Mouse (Mus musculus) heart, embryonic 13.5 days (tissue): ENCODE results near the gene Fryl. TPM values are rescaled to one million over a fixed set of nuclear protein-coding genes. Genes with fewer than 3 reads are reported as not detected.
A peak's percentile ranks its signal among the peaks of the same experiment; 100 is the strongest.

Experiments used
- ATAC-seq: fragments of 200-750 bp; cut with Nextera tagmentation; 2 replicates; pipeline ENCODE4 v1.8.0; 2017; ENCODE audit warnings: moderate TSS enrichment; ENCODE audit not compliant: insufficient number of reproducible peaks, low FRiP score, low TSS enrichment; ENCODE audit errors: extremely low read depth
- H3K27ac ChIP-seq: fragments of 300-500 bp; sonication (generic); replicated peaks from 2 replicates; pipeline ENCODE4 v1.5.1; 2015; ENCODE audit warnings: moderate library complexity, mild to moderate bottlenecking, inconsistent platforms
- H3K27me3 ChIP-seq: fragments of 300-500 bp; sonication (generic); replicated peaks from 2 replicates; pipeline ENCODE4 v1.6.1; 2015; ENCODE audit warnings: mild to moderate bottlenecking, inconsistent platforms
- H3K36me3 ChIP-seq: fragments of 300-500 bp; sonication (generic); 2 replicates; pipeline ENCODE4 v1.6.1; 2015; ENCODE audit warnings: mild to moderate bottlenecking, inconsistent platforms
- H3K4me1 ChIP-seq: fragments of 300-500 bp; sonication (generic); 2 replicates; pipeline ENCODE4 v1.6.1; 2015; ENCODE audit warnings: inconsistent platforms
- H3K4me2 ChIP-seq: fragments of 300-500 bp; sonication (generic); 2 replicates; pipeline ENCODE4 v1.6.1; 2015; ENCODE audit warnings: inconsistent platforms, mild to moderate bottlenecking, moderate library complexity
- H3K4me3 ChIP-seq: fragments of 300-500 bp; sonication (generic); 2 replicates; pipeline ENCODE4 v1.5.1; 2015; ENCODE audit warnings: moderate library complexity, mild to moderate bottlenecking, inconsistent platforms
- H3K9ac ChIP-seq: fragments of 300-500 bp; sonication (generic); 2 replicates; pipeline ENCODE4 v1.6.1; 2015; ENCODE audit warnings: inconsistent platforms, mild to moderate bottlenecking, moderate library complexity
- H3K9me3 ChIP-seq: fragments of 300-500 bp; sonication (generic); 2 replicates; pipeline ENCODE4 v1.6.1; 2016; ENCODE audit warnings: inconsistent platforms
- WGBS: fragments of 180-500 bp; shearing (Covaris S2); methylation state at CpG from one replicate; pipeline ENCODE4 v1.1.7; 2015; ENCODE audit warnings: mixed read lengths; 5-methylcytosine and 5-hydroxymethylcytosine counted together
- polyA plus RNA-seq: library from polyadenylated mRNA; unstranded; fragments of >200 nt; fragmentation: Nextera tagmentation; extraction: Ambion mirVana; gene quantifications from 2 replicates; pipeline ENCODE4 v1.2.1, GENCODE M21; 2015

Fryl gene
- polyA plus RNA-seq, 1 experiment from 2014 or later, result 27.3 TPM

- no peak for ATAC-seq
- no peak overlapping the region for H3K9ac ChIP-seq
- H3K9me3 ChIP-seq, result no peaks in the 10 kb centered on the region
- H3K4me2 ChIP-seq, result no peak overlapping the region
- H3K27ac ChIP-seq, result peak overlapping the region; percentile 91
- 64% methylated on average over 3 of the region's 3 CpGs for WGBS
- H3K4me1 ChIP-seq, result peaks cover 69% of the 10 kb centered on the region
- no peak overlapping the region for H3K4me3 ChIP-seq
- H3K36me3 ChIP-seq, result peaks cover 12% of the 10 kb centered on the region
- H3K27me3 ChIP-seq, result no peaks in the 10 kb centered on the region
These were observed 51.4 kb downstream of the Fryl start for GRCm38 (mm10) chr5:73205050-73205449.

- no peak for ATAC-seq
- Histone ChIP-seq H3K36me3 (peaks cover 14% of the 10 kb centered on the region), H3K9me3 (no peaks in the 10 kb centered on the region), H3K9ac (no peak overlapping the region), H3K4me1 (peaks cover 67% of the 10 kb centered on the region), H3K27me3 (no peaks in the 10 kb centered on the region), H3K27ac (no peak overlapping the region), H3K4me2 (no peak overlapping the region), H3K4me3 (no peak overlapping the region)
- WGBS, result 86% methylated on average over 6 of the region's 6 CpGs
These were observed 53.9 kb downstream of the Fryl start for GRCm38 (mm10) chr5:73202498-73202897.

GRCm38 (mm10) chr5:73202077-73202476 is 54.3 kb downstream of the Fryl start:
- ATAC-seq, result no peak
- peaks cover 63% of the 10 kb centered on the region for H3K4me1 ChIP-seq

GRCm38 (mm10) chr5:73200387-73201384 is 55.7 kb downstream of the Fryl start:
- Histone ChIP-seq H3K4me1 (peaks cover 51% of the 10 kb centered on the region), H3K27me3 (no peaks in the 10 kb centered on the region), H3K4me2 (peak overlapping the region; percentile 27), H3K9me3 (no peaks in the 10 kb centered on the region), H3K36me3 (peaks cover 14% of the 10 kb centered on the region), H3K27ac (peak overlapping the region; percentile 51), H3K9ac (no peak overlapping the region), H3K4me3 (no peak overlapping the region)
- ATAC-seq, result no peak
- 34% methylated on average over 16 of the region's 16 CpGs for WGBS

More at GRCm38 (mm10) chr5:73202077-73202476, 54.3 kb downstream of the Fryl start:
- no peaks in the 10 kb centered on the region for H3K27me3 ChIP-seq
- no peak overlapping the region for H3K4me2 ChIP-seq
- no peak overlapping the region for H3K4me3 ChIP-seq
- H3K9me3 ChIP-seq, result no peaks in the 10 kb centered on the region
- no peak overlapping the region for H3K9ac ChIP-seq
- 90% methylated on average over 8 of the region's 8 CpGs for WGBS
- H3K36me3 ChIP-seq, result peaks cover 14% of the 10 kb centered on the region
- no peak overlapping the region for H3K27ac ChIP-seq

- Histone ChIP-seq H3K4me1 (peaks cover 43% of the 10 kb centered on the region), H3K36me3 (peaks cover 15% of the 10 kb centered on the region), H3K9me3 (no peaks in the 10 kb centered on the region), H3K9ac (no peak overlapping the region), H3K4me3 (no peak overlapping the region), H3K4me2 (no peak overlapping the region), H3K27ac (no peak overlapping the region), H3K27me3 (no peaks in the 10 kb centered on the region)
- WGBS, result 83% methylated on average over 2 of the region's 2 CpGs
- no peak for ATAC-seq
These were observed 56.8 kb downstream of the Fryl start for GRCm38 (mm10) chr5:73199586-73199985.

GRCm38 (mm10) chr5:73198690-73199089 is 57.7 kb downstream of the Fryl start:
- Histone ChIP-seq H3K4me2 (no peak overlapping the region), H3K9ac (no peak overlapping the region), H3K27me3 (no peaks in the 10 kb centered on the region), H3K4me1 (peaks cover 51% of the 10 kb centered on the region), H3K4me3 (no peak overlapping the region), H3K36me3 (peaks cover 10% of the 10 kb centered on the region), H3K9me3 (no peaks in the 10 kb centered on the region), H3K27ac (no peak overlapping the region)
- no peak for ATAC-seq
- WGBS, result 83% methylated on average over 5 of the region's 5 CpGs

- 83% methylated on average over 7 of the region's 7 CpGs for WGBS
These were observed 58.6 kb downstream of the Fryl start for GRCm38 (mm10) chr5:73197796-73198195.

GRCm38 (mm10) chr5:73194740-73195139 is 61.7 kb downstream of the Fryl start:
- H3K4me2 ChIP-seq, result no peak overlapping the region
- H3K9me3 ChIP-seq, result no peaks in the 10 kb centered on the region
- H3K36me3 ChIP-seq, result peaks cover 12% of the 10 kb centered on the region
- peak overlapping the region; percentile 87 for H3K27ac ChIP-seq
- WGBS, result 88% methylated on average over 14 of the region's 14 CpGs
- H3K4me3 ChIP-seq, result no peak overlapping the region
- no peaks in the 10 kb centered on the region for H3K27me3 ChIP-seq
- ATAC-seq, result no peak
- peaks cover 41% of the 10 kb centered on the region for H3K4me1 ChIP-seq
- no peak overlapping the region for H3K9ac ChIP-seq

More at GRCm38 (mm10) chr5:73197796-73198195, 58.6 kb downstream of the Fryl start:
- H3K27me3 ChIP-seq, result no peaks in the 10 kb centered on the region
- H3K9ac ChIP-seq, result no peak overlapping the region
- no peak overlapping the region for H3K27ac ChIP-seq
- peaks cover 60% of the 10 kb centered on the region for H3K4me1 ChIP-seq
- no peaks in the 10 kb centered on the region for H3K9me3 ChIP-seq
- no peak overlapping the region for H3K4me2 ChIP-seq
- no peak for ATAC-seq
- H3K36me3 ChIP-seq, result peaks cover 10% of the 10 kb centered on the region
- no peak overlapping the region for H3K4me3 ChIP-seq

- H3K9ac ChIP-seq, result peak overlapping the region; percentile 42
- ATAC-seq, result peak; percentile 59; the same call in 1 of the 2 replicates
- H3K27me3 ChIP-seq, result no peaks in the 10 kb centered on the region
- H3K27ac ChIP-seq, result peak overlapping the region; percentile 87
- H3K4me1 ChIP-seq, result peaks cover 36% of the 10 kb centered on the region
- H3K36me3 ChIP-seq, result peaks cover 12% of the 10 kb centered on the region
- H3K4me2 ChIP-seq, result peak overlapping the region; percentile 57
- no peaks in the 10 kb centered on the region for H3K9me3 ChIP-seq
- WGBS, result 19% methylated on average over 8 of the region's 8 CpGs
- peak overlapping the region; percentile 18 for H3K4me3 ChIP-seq
These were observed 62.3 kb downstream of the Fryl start for GRCm38 (mm10) chr5:73194083-73194570.

GRCm38 (mm10) chr5:73193627-73194026 is 62.8 kb downstream of the Fryl start:
- H3K9ac ChIP-seq, result peak overlapping the region; percentile 42

GRCm38 (mm10) chr5:73192870-73193576 is 63.4 kb downstream of the Fryl start:
- Histone ChIP-seq H3K4me2 (peak overlapping the region; percentile 57), H3K4me1 (peaks cover 43% of the 10 kb centered on the region), H3K27ac (peak overlapping the region; percentile 87), H3K36me3 (peaks cover 9% of the 10 kb centered on the region), H3K9ac (peak overlapping the region; percentile 42), H3K4me3 (no peak overlapping the region), H3K27me3 (no peaks in the 10 kb centered on the region), H3K9me3 (no peaks in the 10 kb centered on the region)
- ATAC-seq, result no peak
- 82% methylated on average over 13 of the region's 13 CpGs for WGBS

More at GRCm38 (mm10) chr5:73193627-73194026, 62.8 kb downstream of the Fryl start:
- Histone ChIP-seq H3K27ac (peak overlapping the region; percentile 87), H3K4me3 (peak overlapping the region; percentile 18), H3K9me3 (no peaks in the 10 kb centered on the region), H3K4me2 (peak overlapping the region; percentile 57), H3K36me3 (peaks cover 10% of the 10 kb centered on the region), H3K4me1 (peaks cover 38% of the 10 kb centered on the region), H3K27me3 (no peaks in the 10 kb centered on the region)
- peak; percentile 76 for ATAC-seq
- 17% methylated on average over 10 of the region's 10 CpGs for WGBS
